Mouse (Mus musculus) cerebellum, postnatal 36 days (tissue): ENCODE results near the gene C530008M17Rik.
"Not testable (repeated sequence)": the region's sequence is repeated elsewhere in the genome, so short reads cannot be mapped to it uniquely, and the experiment has no call there.

Experiments
- DNase-seq, 2 experiments: peaks; one replicate each; pipeline ENCODE4 v3.0.0; 2021 to 2022; ENCODE audit warnings: mixed read lengths in 2 of 2

C530008M17Rik gene

DNA sequence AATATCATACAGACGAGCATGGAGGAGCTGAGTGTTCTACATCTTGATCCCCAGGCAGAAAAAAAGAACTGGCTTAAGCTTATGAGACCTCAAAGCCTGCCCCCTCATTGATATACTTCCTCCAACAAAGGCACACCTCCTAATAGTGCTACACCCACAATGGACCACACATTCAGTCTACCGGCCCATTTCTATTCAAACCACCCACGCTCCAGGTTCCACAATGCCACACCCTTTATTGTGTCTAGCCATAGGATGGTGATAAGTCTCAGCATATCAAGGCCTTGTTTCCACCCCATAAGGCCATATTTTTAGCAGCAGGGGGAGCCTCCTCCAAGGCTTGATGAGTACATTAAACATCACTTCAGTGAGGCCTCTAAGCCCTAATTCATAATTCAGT is 254.5 kb downstream of the C530008M17Rik start:
- no peak for DNase-seq

DNA sequence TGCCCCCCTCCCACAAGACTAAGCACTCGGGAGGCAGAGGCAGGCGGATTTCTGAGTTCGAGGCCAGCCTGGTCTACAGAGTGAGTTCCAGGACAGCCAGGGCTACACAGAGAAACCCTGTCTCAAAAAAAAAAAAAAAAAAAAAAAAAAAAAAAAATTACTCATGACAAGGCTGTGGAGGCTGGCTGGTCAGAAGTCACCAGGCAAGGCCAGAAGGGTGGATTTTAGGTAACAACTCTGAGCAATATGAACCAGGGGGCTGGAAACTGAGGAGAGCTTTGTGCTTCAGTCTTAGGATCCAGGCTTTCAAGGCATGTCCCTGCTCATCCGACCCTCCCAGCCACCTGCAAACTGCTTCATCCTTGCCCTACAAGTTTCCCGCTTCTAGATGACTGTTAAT is 256.2 kb downstream of the C530008M17Rik start:
- not testable (repeated sequence) for DNase-seq

DNA sequence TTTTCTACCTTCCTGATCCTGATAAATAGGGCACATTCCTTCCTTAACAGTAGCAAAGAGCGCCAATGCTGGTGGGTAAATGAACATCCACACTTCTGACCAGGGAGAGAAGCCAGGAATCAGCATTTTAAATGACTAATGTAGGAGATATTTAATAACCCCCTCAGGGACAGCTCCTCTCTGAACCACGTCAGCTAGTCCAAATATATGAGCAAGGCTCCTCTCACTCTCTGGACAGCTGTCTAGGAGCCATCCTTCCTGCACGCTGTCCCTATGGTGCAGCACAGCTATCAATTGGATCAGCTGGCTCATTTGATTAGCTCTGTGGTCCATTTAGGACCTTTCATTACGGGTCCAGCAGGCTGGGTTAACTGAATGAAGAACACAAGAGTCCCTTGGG is 266.5 kb downstream of the C530008M17Rik start:
- DNase-seq, result no peak
